Mouse (Mus musculus) bone marrow, adult 2 months (tissue): ENCODE results near the gene C8a.

Experiments used
- CTCF ChIP-seq: fragments of 200-500 bp; IDR thresholded peaks from 2 replicates; pipeline ENCODE4 v1.5.1; 2011; ENCODE audit warnings: low read length, control low read depth; ENCODE audit not compliant: control insufficient read depth, insufficient read depth
- POLR2A ChIP-seq: fragments of 200-500 bp; IDR thresholded peaks from 2 replicates; pipeline ENCODE4 v1.6.1; 2011; ENCODE audit warnings: low read depth, mild to moderate bottlenecking, control low read depth, low read length, borderline replicate concordance; ENCODE audit not compliant: control insufficient read depth

- TF ChIP-seq POLR2A (no peak), CTCF (no peak)
Measured at GRCm38 (mm10) chr4:104824381-104825077, 51.7 kb downstream of the C8a start.
